In the genomic region with DNA sequence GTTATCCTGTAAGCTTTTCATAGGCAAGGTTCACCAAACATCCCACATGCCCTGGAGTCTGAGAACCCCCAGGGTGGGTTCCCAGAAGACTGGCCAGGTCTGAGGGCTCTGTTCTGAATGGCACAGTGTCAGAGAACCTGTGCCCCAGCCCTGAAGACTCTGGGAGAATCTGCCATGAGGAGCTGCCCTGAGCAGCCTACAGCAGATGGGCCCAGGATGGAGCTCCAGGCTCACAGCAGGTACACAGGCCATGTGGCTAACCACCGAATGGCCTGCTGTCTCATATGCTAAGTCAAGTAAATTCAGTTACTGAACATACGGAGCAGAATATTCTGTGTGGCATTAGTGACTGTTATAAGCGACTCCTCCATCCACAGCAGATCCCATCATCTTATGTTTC, we compare ENCODE assay signal across 29 mouse cellular contexts.
DNase-seq lines count a peak whose midpoint lies in the region; ATAC-seq and TF ChIP-seq lines count a peak whose summit lies in the region.
"Had no signal": no experiment of that assay in that cellular context is flagged by ENCODE, and none has a peak within 500 bp of the region (broad histone marks: within the 10 kb centered on the region; RNA-seq: fewer than 3 reads in every experiment).

No protein-coding gene starts in this region.

- H3K9ac ChIP-seq in hindbrain, postnatal 0 days (replicated peaks; ENCODE audit: low read length) = no peak overlapping the region
- no peak overlapping the region for H3K9ac ChIP-seq in hindbrain, embryonic 12.5 days
- H3K9ac ChIP-seq: heart, embryonic 13.5 days; intestine, embryonic 15.5 days; limb, embryonic 12.5 days; liver, embryonic 15.5 days; lung, embryonic 14.5 days; midbrain, embryonic 15.5 days had no signal

- no peak overlapping the region for H3K4me3 ChIP-seq in hindbrain, postnatal 0 days (ENCODE audit: low read length)
- no peak overlapping the region for H3K4me3 ChIP-seq in hindbrain, embryonic 12.5 days
- H3K4me3 ChIP-seq: heart, adult 2 months; heart, embryonic 13.5 days; hindbrain, embryonic 10.5 days; intestine, embryonic 15.5 days; limb, embryonic 12.5 days; liver, embryonic 15.5 days; midbrain, embryonic 15.5 days had no signal

- 65% methylated on average over 3 of the region's 3 CpGs for WGBS in hindbrain, postnatal 0 days
- 81% methylated on average over 3 of the region's 3 CpGs for WGBS in hindbrain, embryonic 12.5 days

- no peaks in the 10 kb centered on the region for H3K9me3 ChIP-seq in hindbrain, postnatal 0 days (ENCODE audit: low read length)
- H3K9me3 ChIP-seq in hindbrain, embryonic 12.5 days (replicated peaks) = no peaks in the 10 kb centered on the region
- H3K9me3 ChIP-seq: heart, embryonic 13.5 days; hindbrain, embryonic 10.5 days; intestine, embryonic 15.5 days; limb, embryonic 12.5 days; liver, embryonic 15.5 days; midbrain, embryonic 15.5 days had no signal

- H3K4me2 ChIP-seq in hindbrain, postnatal 0 days (ENCODE audit: low read depth, low read length) = no peak overlapping the region
- H3K4me2 ChIP-seq in hindbrain, embryonic 12.5 days (replicated peaks) = no peak overlapping the region
- H3K4me2 ChIP-seq: heart, embryonic 13.5 days; intestine, embryonic 15.5 days; limb, embryonic 12.5 days; liver, embryonic 15.5 days; lung, embryonic 14.5 days; midbrain, embryonic 15.5 days had no signal

- TF ChIP-seq CTCF in hindbrain, postnatal 0 days (IDR thresholded peaks at IDR 0.05; ENCODE audit: low read depth) = no peak

- H3K36me3 ChIP-seq in hindbrain, postnatal 0 days (ENCODE audit: insufficient read depth, low read length) = peaks cover 4% of the 10 kb centered on the region; the same call in 1 of the 2 replicates
- peaks cover 20% of the 10 kb centered on the region for H3K36me3 ChIP-seq in hindbrain, embryonic 12.5 days
- H3K36me3 ChIP-seq: midbrain, embryonic 15.5 days had no signal

- no peak overlapping the region; the same call in 1 of the 2 replicates for H3K27ac ChIP-seq in hindbrain, postnatal 0 days
- no peak overlapping the region for H3K27ac ChIP-seq in hindbrain, embryonic 12.5 days
- H3K27ac ChIP-seq: heart, adult 2 months; heart, embryonic 13.5 days; hindbrain, embryonic 10.5 days; intestine, embryonic 15.5 days; limb, embryonic 12.5 days; liver, embryonic 15.5 days; midbrain, embryonic 15.5 days had no signal

- H3K4me1 ChIP-seq in hindbrain, postnatal 0 days (ENCODE audit: insufficient read depth, low read length) = peaks cover 20% of the 10 kb centered on the region
- H3K4me1 ChIP-seq in hindbrain, embryonic 12.5 days = peaks cover 8% of the 10 kb centered on the region; the same call in 1 of the 2 replicates
- H3K4me1 ChIP-seq: midbrain, embryonic 15.5 days had no signal

- no peaks in the 10 kb centered on the region for H3K27me3 ChIP-seq in hindbrain, postnatal 0 days (ENCODE audit: insufficient read depth, low read length)
- H3K27me3 ChIP-seq in hindbrain, embryonic 12.5 days = no peaks in the 10 kb centered on the region
- H3K27me3 ChIP-seq: heart, embryonic 13.5 days; intestine, embryonic 15.5 days; limb, embryonic 12.5 days; liver, embryonic 15.5 days; midbrain, embryonic 15.5 days had no signal

- peak; percentile 49; the same call in 1 of the 2 replicates for ATAC-seq in hindbrain, postnatal 0 days
- no peak for ATAC-seq in hindbrain, embryonic 12.5 days (ENCODE audit: low FRiP score)
- ATAC-seq: activated CD4-positive, CD25-positive, alpha-beta regulatory T cell, adult 4 months; hindbrain, embryonic 16.5 days; intestine, embryonic 15.5 days; midbrain, embryonic 15.5 days had no signal

- peak; percentile 45 for DNase-seq in hindbrain, postnatal 0 days (ENCODE audit: low spot score)
- DNase-seq in cerebellum, adult 11 months = peak; percentile 90
- DNase-seq in cerebellum, adult 8-10 months = peak; percentile 85
- peak; percentile 91 to 92 for DNase-seq in cerebellum, postnatal 25 days
- no peak for DNase-seq in kidney, postnatal 4 days
- DNase-seq in heart, postnatal 4 days = no peak
- DNase-seq: adrenal gland, adult 2 months; adrenal gland, postnatal 36 days; gastrocnemius, postnatal 36 days; heart, adult 2 months; heart, postnatal 10 days; kidney, adult 9 months; kidney, postnatal 10 days; layer of hippocampus, adult 9-11 months; lung, embryonic 14.5 days; lung, postnatal 14 days; right cerebral cortex, adult 18-20 months; spleen, adult 18-20 months; thymus, adult 18-20 months; thymus, postnatal 36 days had no signal

Comparison
In these comparisons a context has a peak if more than half of its experiments do, and no peak if none do; other contexts are left out.
1. DNase-seq: peak in hindbrain, postnatal 0 days (single experiment), cerebellum, adult 11 months (single experiment), cerebellum, adult 8-10 months (single experiment) and cerebellum, postnatal 25 days (2 of 2); none in kidney, postnatal 4 days (0 of 2) and heart, postnatal 4 days (single experiment).